Comparison of ENCODE assay signal across 27 mouse cellular contexts in genomic region chr9:45454032-45454431, GRCm38 (mm10). TPM values are rescaled to one million over a fixed set of nuclear protein-coding genes. Genes with fewer than 3 reads are reported as not detected.
DNase-seq lines count a peak whose midpoint lies in the region; ATAC-seq and TF ChIP-seq lines count a peak whose summit lies in the region.
"Had no signal": no experiment of that assay in that cellular context is flagged by ENCODE, and none has a peak within 500 bp of the region (broad histone marks: within the 10 kb centered on the region; RNA-seq: fewer than 3 reads in every experiment).

No protein-coding gene starts in this region.

- peak overlapping the region; percentile 4; the same call in 1 of the 2 replicates for H3K27ac ChIP-seq in forebrain, embryonic 13.5 days
- H3K27ac ChIP-seq in forebrain, embryonic 14.5 days (ENCODE audit: low read depth, low read length): no peak overlapping the region
- H3K27ac ChIP-seq in hindbrain, embryonic 14.5 days: peak overlapping the region; percentile 68
- H3K27ac ChIP-seq in hindbrain, embryonic 10.5 days: no peak overlapping the region
- H3K27ac ChIP-seq in midbrain, embryonic 14.5 days (replicated peaks; ENCODE audit: low read depth, low read length): 0 out of 2 replicates have a peak overlapping the region, but pooled peaks have one; percentile 37
- H3K27ac ChIP-seq in midbrain, postnatal 0 days (ENCODE audit: low read depth, low read length): no peak overlapping the region
- peak overlapping the region; percentile 35; the same call in 1 of the 2 replicates for H3K27ac ChIP-seq in neural tube, embryonic 14.5 days (ENCODE audit: low read depth, low read length)
- H3K27ac ChIP-seq: embryonic facial prominence, embryonic 15.5 days; kidney, embryonic 15.5 days; limb, embryonic 12.5 days; macrophage had no signal

- no peak overlapping the region for H3K4me2 ChIP-seq in forebrain, embryonic 13.5 days
- no peak overlapping the region for H3K4me2 ChIP-seq in forebrain, embryonic 14.5 days (ENCODE audit: low read length)
- H3K4me2 ChIP-seq in hindbrain, embryonic 14.5 days (replicated peaks): no peak overlapping the region
- no peak overlapping the region for H3K4me2 ChIP-seq in midbrain, embryonic 14.5 days (ENCODE audit: low read length)
- H3K4me2 ChIP-seq in midbrain, postnatal 0 days (ENCODE audit: low read depth, low read length, poor library complexity, severe bottlenecking): no peak overlapping the region
- no peak overlapping the region for H3K4me2 ChIP-seq in neural tube, embryonic 14.5 days (ENCODE audit: low read depth, low read length)
- H3K4me2 ChIP-seq: embryonic facial prominence, embryonic 15.5 days; heart, embryonic 12.5 days; kidney, embryonic 15.5 days; limb, embryonic 12.5 days; liver, embryonic 11.5 days had no signal

- no peaks in the 10 kb centered on the region for H3K27me3 ChIP-seq in forebrain, embryonic 13.5 days
- H3K27me3 ChIP-seq in forebrain, embryonic 14.5 days (replicated peaks; ENCODE audit: control insufficient read depth, insufficient read depth, low read length): no peaks in the 10 kb centered on the region
- H3K27me3 ChIP-seq in hindbrain, embryonic 14.5 days (ENCODE audit: control insufficient read depth, insufficient read depth, low read length): no peaks in the 10 kb centered on the region
- no peaks in the 10 kb centered on the region for H3K27me3 ChIP-seq in hindbrain, embryonic 10.5 days (ENCODE audit: insufficient read depth, poor library complexity, severe bottlenecking)
- no peaks in the 10 kb centered on the region for H3K27me3 ChIP-seq in midbrain, embryonic 14.5 days (ENCODE audit: control insufficient read depth, insufficient read depth, low read length)
- H3K27me3 ChIP-seq in midbrain, postnatal 0 days (ENCODE audit: insufficient read depth, low read length): no peaks in the 10 kb centered on the region
- H3K27me3 ChIP-seq in neural tube, embryonic 14.5 days (ENCODE audit: control insufficient read depth, insufficient read depth, low read length): no peaks in the 10 kb centered on the region
- H3K27me3 ChIP-seq: embryonic facial prominence, embryonic 15.5 days had no signal

- no peak overlapping the region for H3K9ac ChIP-seq in forebrain, embryonic 13.5 days
- H3K9ac ChIP-seq in forebrain, embryonic 14.5 days (ENCODE audit: low read length): no peak overlapping the region
- no peak overlapping the region for H3K9ac ChIP-seq in hindbrain, embryonic 14.5 days
- no peak overlapping the region for H3K9ac ChIP-seq in midbrain, embryonic 14.5 days (replicated peaks; ENCODE audit: low read length)
- no peak overlapping the region for H3K9ac ChIP-seq in midbrain, postnatal 0 days (replicated peaks; ENCODE audit: low read length, poor library complexity, severe bottlenecking)
- no peak overlapping the region for H3K9ac ChIP-seq in neural tube, embryonic 14.5 days (replicated peaks; ENCODE audit: low read depth, low read length)
- H3K9ac ChIP-seq: embryonic facial prominence, embryonic 15.5 days; heart, embryonic 12.5 days; kidney, embryonic 15.5 days; limb, embryonic 12.5 days; liver, postnatal 0 days had no signal

- peaks cover 10% of the 10 kb centered on the region; the same call in 1 of the 2 replicates for H3K36me3 ChIP-seq in forebrain, embryonic 13.5 days (ENCODE audit: poor library complexity, severe bottlenecking)
- H3K36me3 ChIP-seq in forebrain, embryonic 14.5 days (ENCODE audit: control insufficient read depth, insufficient read depth, low read length): peaks cover 17% of the 10 kb centered on the region
- H3K36me3 ChIP-seq in hindbrain, embryonic 14.5 days (replicated peaks; ENCODE audit: control insufficient read depth, insufficient read depth): peaks cover 13% of the 10 kb centered on the region; the same call in 1 of the 2 replicates
- H3K36me3 ChIP-seq in hindbrain, embryonic 10.5 days: no peaks in the 10 kb centered on the region
- peaks cover 1% of the 10 kb centered on the region; the same call in 1 of the 2 replicates for H3K36me3 ChIP-seq in midbrain, embryonic 14.5 days (ENCODE audit: control insufficient read depth, insufficient read depth, low read length)
- peaks cover 8% of the 10 kb centered on the region; the same call in 1 of the 2 replicates for H3K36me3 ChIP-seq in midbrain, postnatal 0 days (ENCODE audit: insufficient read depth, low read length)
- H3K36me3 ChIP-seq in neural tube, embryonic 14.5 days (ENCODE audit: control insufficient read depth, insufficient read depth, low read length): no peaks in the 10 kb centered on the region
- H3K36me3 ChIP-seq: embryonic facial prominence, embryonic 15.5 days; heart, embryonic 12.5 days; kidney, embryonic 15.5 days; limb, embryonic 12.5 days had no signal

- H3K4me1 ChIP-seq in forebrain, embryonic 13.5 days: peaks cover 25% of the 10 kb centered on the region
- peaks cover 10% of the 10 kb centered on the region for H3K4me1 ChIP-seq in forebrain, embryonic 14.5 days (ENCODE audit: control insufficient read depth, insufficient read depth, low read length)
- H3K4me1 ChIP-seq in hindbrain, embryonic 14.5 days (replicated peaks; ENCODE audit: control insufficient read depth, insufficient read depth, low read length): peaks cover 15% of the 10 kb centered on the region; the same call in 1 of the 2 replicates
- peaks cover 8% of the 10 kb centered on the region; the same call in 1 of the 2 replicates for H3K4me1 ChIP-seq in hindbrain, embryonic 10.5 days (replicated peaks)
- peaks cover 9% of the 10 kb centered on the region; the same call in 1 of the 2 replicates for H3K4me1 ChIP-seq in midbrain, embryonic 14.5 days (ENCODE audit: control insufficient read depth, insufficient read depth, low read length)
- no peaks in the 10 kb centered on the region for H3K4me1 ChIP-seq in midbrain, postnatal 0 days (ENCODE audit: insufficient read depth, low read length)
- peaks cover 3% of the 10 kb centered on the region; the same call in 1 of the 2 replicates for H3K4me1 ChIP-seq in neural tube, embryonic 14.5 days (ENCODE audit: control insufficient read depth, insufficient read depth, low read length)
- H3K4me1 ChIP-seq: embryonic facial prominence, embryonic 15.5 days; heart, embryonic 12.5 days; kidney, embryonic 15.5 days had no signal

- no peaks in the 10 kb centered on the region for H3K9me3 ChIP-seq in forebrain, embryonic 13.5 days (replicated peaks)
- no peaks in the 10 kb centered on the region for H3K9me3 ChIP-seq in forebrain, embryonic 14.5 days (replicated peaks; ENCODE audit: control insufficient read depth, low read length)
- H3K9me3 ChIP-seq in hindbrain, embryonic 14.5 days (ENCODE audit: control insufficient read depth, low read length): no peaks in the 10 kb centered on the region
- H3K9me3 ChIP-seq in hindbrain, embryonic 10.5 days: no peaks in the 10 kb centered on the region
- no peaks in the 10 kb centered on the region for H3K9me3 ChIP-seq in midbrain, embryonic 14.5 days (ENCODE audit: control insufficient read depth, low read length)
- no peaks in the 10 kb centered on the region for H3K9me3 ChIP-seq in midbrain, postnatal 0 days (ENCODE audit: low read length)
- H3K9me3 ChIP-seq in neural tube, embryonic 14.5 days (ENCODE audit: control insufficient read depth, low read length): no peaks in the 10 kb centered on the region
- H3K9me3 ChIP-seq: embryonic facial prominence, embryonic 15.5 days; heart, embryonic 12.5 days; kidney, embryonic 15.5 days; limb, embryonic 12.5 days had no signal

- no peak overlapping the region for H3K4me3 ChIP-seq in forebrain, embryonic 13.5 days
- no peak overlapping the region for H3K4me3 ChIP-seq in forebrain, embryonic 14.5 days (ENCODE audit: low read depth, low read length)
- no peak overlapping the region for H3K4me3 ChIP-seq in hindbrain, embryonic 14.5 days (replicated peaks; ENCODE audit: low read length)
- no peak overlapping the region for H3K4me3 ChIP-seq in hindbrain, embryonic 10.5 days
- no peak overlapping the region for H3K4me3 ChIP-seq in midbrain, embryonic 14.5 days (replicated peaks; ENCODE audit: low read depth, low read length)
- H3K4me3 ChIP-seq in midbrain, postnatal 0 days (ENCODE audit: low read depth, low read length): no peak overlapping the region
- H3K4me3 ChIP-seq in neural tube, embryonic 14.5 days (ENCODE audit: low read depth, low read length): no peak overlapping the region
- H3K4me3 ChIP-seq: embryonic facial prominence, embryonic 15.5 days; heart, embryonic 12.5 days; kidney, embryonic 15.5 days; limb, embryonic 12.5 days; myocyte had no signal

- 85% methylated on average over 10 of the region's 10 CpGs for WGBS in forebrain, embryonic 13.5 days
- 87% methylated on average over 10 of the region's 10 CpGs for WGBS in forebrain, embryonic 14.5 days
- WGBS in hindbrain, embryonic 14.5 days: 87% methylated on average over 10 of the region's 10 CpGs
- WGBS in hindbrain, embryonic 10.5 days: 88% methylated on average over 10 of the region's 10 CpGs
- WGBS in midbrain, embryonic 14.5 days: 87% methylated on average over 10 of the region's 10 CpGs
- WGBS in midbrain, postnatal 0 days: 83% methylated on average over 10 of the region's 10 CpGs
- WGBS in neural tube, embryonic 14.5 days: 86% methylated on average over 10 of the region's 10 CpGs

- TF ChIP-seq CTCF in midbrain, postnatal 0 days (IDR thresholded peaks at IDR 0.05): no peak

- no peak for ATAC-seq in forebrain, embryonic 13.5 days
- ATAC-seq in forebrain, embryonic 14.5 days: no peak
- no peak for ATAC-seq in hindbrain, embryonic 14.5 days (ENCODE audit: low FRiP score)
- ATAC-seq in midbrain, embryonic 14.5 days (ENCODE audit: low FRiP score, low TSS enrichment): no peak
- no peak for ATAC-seq in midbrain, postnatal 0 days (ENCODE audit: low FRiP score)
- ATAC-seq in neural tube, embryonic 14.5 days (ENCODE audit: low read depth): no peak
- ATAC-seq: liver, postnatal 0 days; lung, postnatal 0 days had no signal

- no peak for DNase-seq in forebrain, embryonic 14.5 days (ENCODE audit: low spot score)
- no peak for DNase-seq in hindbrain, embryonic 14.5 days (ENCODE audit: low spot score)
- no peak for DNase-seq in hindbrain, embryonic 10.5 days (ENCODE audit: low spot score)
- no peak for DNase-seq in midbrain, embryonic 14.5 days
- DNase-seq in midbrain, postnatal 0 days (ENCODE audit: low spot score): no peak
- DNase-seq in layer of hippocampus, postnatal 25 days (ENCODE audit: extremely low spot score in 1 of 2, low spot score in 1 of 2): no peak
- DNase-seq: adrenal gland, postnatal 36 days; embryo, embryonic 11 days; gastrocnemius, postnatal 14 days; heart, adult 18-20 months; kidney, adult 11 months; kidney, postnatal 36 days; layer of hippocampus, adult 9-11 months; liver, postnatal 0 days; retina, postnatal 1 day; right cerebral cortex, postnatal 25 days had no signal

RNA-seq across cellular contexts. Expression of gene Dscaml1, which starts 27.6 kb away (rescaled TPM):
- polyA plus RNA-seq in forebrain, embryonic 13.5 days (2015; fragmentation: Nextera tagmentation; extraction: Ambion mirVana): 9.6 and 13.6 TPM in 2 replicates
- polyA plus RNA-seq in forebrain, embryonic 14.5 days (2014; fragmentation: Nextera tagmentation; extraction: Ambion mirVana): 11.3 and 15.0 TPM in 2 replicates
- polyA plus RNA-seq in hindbrain, embryonic 14.5 days (2014; fragmentation: Nextera tagmentation; extraction: Ambion mirVana): 13.2 and 15.1 TPM in 2 replicates
- 0.78 and 0.92 TPM in 2 replicates for polyA plus RNA-seq in hindbrain, embryonic 10.5 days (2016; fragmentation: Nextera tagmentation; extraction: Ambion mirVana)
- polyA plus RNA-seq in midbrain, embryonic 14.5 days (2014; fragmentation: Nextera tagmentation; extraction: Ambion mirVana): 12.4 and 14.8 TPM in 2 replicates
- 39.1 and 42.1 TPM in 2 replicates for total RNA-seq in midbrain, postnatal 0 days (2014; rRNA removed)
- 14.4 and 14.6 TPM in 2 replicates for polyA plus RNA-seq in midbrain, postnatal 0 days (2015; fragmentation: Nextera tagmentation; extraction: Ambion mirVana)
- polyA plus RNA-seq in neural tube, embryonic 14.5 days (2014; fragmentation: Nextera tagmentation; extraction: Ambion mirVana): 18.3 and 24.3 TPM in 2 replicates
- 10 to 100 TPM; 74.4 to 96.5 TPM for total RNA-seq in layer of hippocampus, postnatal 25 days (2021)
- total RNA-seq: heart, postnatal 14 days had no signal
- polyA plus RNA-seq: liver, postnatal 0 days; myocyte had no signal

RNA-seq across cellular contexts. Expression of gene Fxyd2, which starts 54.6 kb away (rescaled TPM):
- 3.0 and 5.6 TPM in 2 replicates for polyA plus RNA-seq in forebrain, embryonic 13.5 days (2015; fragmentation: Nextera tagmentation; extraction: Ambion mirVana)
- polyA plus RNA-seq in forebrain, embryonic 14.5 days (2014; fragmentation: Nextera tagmentation; extraction: Ambion mirVana): 5.2 and 6.2 TPM in 2 replicates
- 8.8 and 12.7 TPM in 2 replicates for polyA plus RNA-seq in hindbrain, embryonic 14.5 days (2014; fragmentation: Nextera tagmentation; extraction: Ambion mirVana)
- polyA plus RNA-seq in hindbrain, embryonic 10.5 days (2016; fragmentation: Nextera tagmentation; extraction: Ambion mirVana): 0.93 and 1.1 TPM in 2 replicates
- 8.0 and 14.1 TPM in 2 replicates for polyA plus RNA-seq in midbrain, embryonic 14.5 days (2014; fragmentation: Nextera tagmentation; extraction: Ambion mirVana)
- total RNA-seq in midbrain, postnatal 0 days (2014; rRNA removed): 36.9 and 40.8 TPM in 2 replicates
- 21.0 and 27.4 TPM in 2 replicates for polyA plus RNA-seq in midbrain, postnatal 0 days (2015; fragmentation: Nextera tagmentation; extraction: Ambion mirVana)
- 9.6 and 9.9 TPM in 2 replicates for polyA plus RNA-seq in neural tube, embryonic 14.5 days (2014; fragmentation: Nextera tagmentation; extraction: Ambion mirVana)
- 10 to 100 TPM in 1 of 2 experiments, 1 to 10 TPM in 1; 8.3 to 10.6 TPM for total RNA-seq in layer of hippocampus, postnatal 25 days (2021)

Comparison
In these comparisons a context has a peak if more than half of its experiments do, and no peak if none do; other contexts are left out.
1. H3K27ac ChIP-seq: peak in forebrain, embryonic 13.5 days (single experiment), hindbrain, embryonic 14.5 days (single experiment), midbrain, embryonic 14.5 days (single experiment) and neural tube, embryonic 14.5 days (single experiment); none in forebrain, embryonic 14.5 days (single experiment), hindbrain, embryonic 10.5 days (single experiment) and midbrain, postnatal 0 days (single experiment).